Mouse (Mus musculus) kidney, adult 2 months (tissue): ENCODE data around the gene Shb. TPM values are rescaled to one million over a fixed set of nuclear protein-coding genes. Genes with fewer than 3 reads are reported as not detected.

Experiments
- DNase-seq: peaks from one replicate; pipeline ENCODE4 v3.0.0; 2021
- H3K27ac ChIP-seq: fragments of 200-500 bp; 2 replicates; pipeline ENCODE4 v1.5.1; 2012; ENCODE audit warnings: low read depth, low read length, control low read depth, inconsistent platforms; ENCODE audit not compliant: insufficient read depth
- H3K27me3 ChIP-seq: fragments of 200-500 bp; replicated peaks from 2 replicates; pipeline ENCODE4 v1.6.1; 2012; ENCODE audit warnings: mild to moderate bottlenecking, moderate library complexity, low read length, inconsistent platforms; ENCODE audit not compliant: control insufficient read depth, insufficient read depth
- H3K36me3 ChIP-seq: fragments of 200-500 bp; 2 replicates; pipeline ENCODE4 v1.6.1; 2012; ENCODE audit warnings: mild to moderate bottlenecking, moderate library complexity, low read length, inconsistent platforms; ENCODE audit not compliant: control insufficient read depth, insufficient read depth
- H3K4me1 ChIP-seq: fragments of 200-500 bp; 2 replicates; pipeline ENCODE4 v1.6.1; 2011; ENCODE audit warnings: low read length; ENCODE audit not compliant: control insufficient read depth, insufficient read depth
- H3K4me3 ChIP-seq: fragments of 200-500 bp; 2 replicates; pipeline ENCODE4 v1.5.1; 2011; ENCODE audit warnings: mild to moderate bottlenecking, low read depth, low read length, control low read depth; ENCODE audit not compliant: insufficient read depth
- CTCF ChIP-seq: fragments of 200-500 bp; conservative IDR thresholded peaks from 2 replicates; pipeline ENCODE4 v1.5.1; 2011; ENCODE audit warnings: low read depth, mild to moderate bottlenecking, control low read depth, low read length, moderate library complexity, mixed read lengths; ENCODE audit not compliant: insufficient read depth, insufficient read length
- POLR2A ChIP-seq: fragments of 200-500 bp; IDR thresholded peaks from one replicate; pipeline ENCODE4 v1.6.1; 2011; ENCODE audit warnings: low read depth, low read length, control low read depth
- WGBS: fragments of 180-500 bp; shearing (Covaris S2); methylation state at CpG from one replicate; pipeline ENCODE4 v1.1.7; 2018; 5-methylcytosine and 5-hydroxymethylcytosine counted together
- polyA plus RNA-seq: library from polyadenylated mRNA; depleted of rRNA; stranded (reverse); fragments of >200 nt; gene quantifications from 2 replicates; pipeline ENCODE4 v1.2.3, GENCODE M21; 2012

Shb gene
- polyA plus RNA-seq, 1 experiment: 59.4 TPM

- peaks cover 4% of the 10 kb centered on the region; the same call in 1 of the 2 replicates for H3K4me1 ChIP-seq
- H3K4me3 ChIP-seq: no peak overlapping the region
- H3K27me3 ChIP-seq: no peaks in the 10 kb centered on the region
- 0 out of 2 replicates have a peak overlapping the region, but pooled peaks have one; percentile 0 for H3K27ac ChIP-seq
- 46% methylated on average over 7 of the region's 7 CpGs for WGBS
- DNase-seq: no peak
- TF ChIP-seq CTCF: no peak
- TF ChIP-seq POLR2A: no peak
- no peaks in the 10 kb centered on the region for H3K36me3 ChIP-seq
Observed at GRCm38 (mm10) chr4:45436383-45436913, 95.8 kb downstream of the Shb start.

- H3K4me1 ChIP-seq: peaks cover 4% of the 10 kb centered on the region; the same call in 1 of the 2 replicates
- no peak; the same call in 1 of the 2 replicates for TF ChIP-seq CTCF
- no peak for TF ChIP-seq POLR2A
- 46% methylated on average over 2 of the region's 2 CpGs for WGBS
Observed at GRCm38 (mm10) chr4:45435899-45436298, 96.4 kb downstream of the Shb start.

GRCm38 (mm10) chr4:45434681-45435080 lies 97.6 kb downstream of the Shb start:
- H3K27ac ChIP-seq: no peak overlapping the region
- peaks cover 4% of the 10 kb centered on the region; the same call in 1 of the 2 replicates for H3K4me1 ChIP-seq
- H3K27me3 ChIP-seq: no peaks in the 10 kb centered on the region
- no peak for TF ChIP-seq POLR2A
- no peak for TF ChIP-seq CTCF
- no peaks in the 10 kb centered on the region for H3K36me3 ChIP-seq
- H3K4me3 ChIP-seq: no peak overlapping the region
- no peak for DNase-seq
- 65% methylated on average over 4 of the region's 4 CpGs for WGBS

More at GRCm38 (mm10) chr4:45435899-45436298, 96.4 kb downstream of the Shb start:
- H3K4me3 ChIP-seq: no peak overlapping the region
- H3K27me3 ChIP-seq: no peaks in the 10 kb centered on the region
- DNase-seq: peak; percentile 49
- H3K27ac ChIP-seq: 0 out of 2 replicates have a peak overlapping the region, but pooled peaks have one; percentile 0
- H3K36me3 ChIP-seq: no peaks in the 10 kb centered on the region

GRCm38 (mm10) chr4:45434071-45434470 lies 98.2 kb downstream of the Shb start:
- TF ChIP-seq POLR2A: no peak
- TF ChIP-seq CTCF: no peak
- Histone ChIP-seq H3K4me1 (peaks cover 4% of the 10 kb centered on the region; the same call in 1 of the 2 replicates), H3K27me3 (no peaks in the 10 kb centered on the region), H3K27ac (no peak overlapping the region), H3K4me3 (no peak overlapping the region), H3K36me3 (no peaks in the 10 kb centered on the region)
- WGBS: 40% methylated on average over 12 of the region's 12 CpGs
- peak; percentile 54 for DNase-seq

GRCm38 (mm10) chr4:45431806-45432205 lies 100.5 kb downstream of the Shb start:
- TF ChIP-seq CTCF (no peak), POLR2A (no peak)
- no peak overlapping the region for H3K27ac ChIP-seq
- H3K4me1 ChIP-seq: peaks cover 4% of the 10 kb centered on the region; the same call in 1 of the 2 replicates
- no peaks in the 10 kb centered on the region for H3K27me3 ChIP-seq
- DNase-seq: no peak
- no peaks in the 10 kb centered on the region for H3K36me3 ChIP-seq
- WGBS: 81% methylated on average over 3 of the region's 3 CpGs
- H3K4me3 ChIP-seq: no peak overlapping the region

- no peaks in the 10 kb centered on the region for H3K36me3 ChIP-seq
- no peak for DNase-seq
- WGBS: 89% methylated on average over 3 of the region's 3 CpGs
- TF ChIP-seq POLR2A (no peak), CTCF (no peak)
- peaks cover 3% of the 10 kb centered on the region; the same call in 1 of the 2 replicates for H3K4me1 ChIP-seq
- no peak overlapping the region for H3K4me3 ChIP-seq
- no peaks in the 10 kb centered on the region for H3K27me3 ChIP-seq
- H3K27ac ChIP-seq: no peak overlapping the region
Observed at GRCm38 (mm10) chr4:45431316-45431715, 101.0 kb downstream of the Shb start.

GRCm38 (mm10) chr4:45429451-45429850 lies 102.8 kb downstream of the Shb start:
- H3K27me3 ChIP-seq: no peaks in the 10 kb centered on the region
- DNase-seq: no peak
- H3K4me3 ChIP-seq: no peak overlapping the region
- WGBS: 81% methylated on average over 7 of the region's 7 CpGs
- no peaks in the 10 kb centered on the region for H3K36me3 ChIP-seq
- H3K27ac ChIP-seq: no peak overlapping the region
- TF ChIP-seq CTCF (no peak), POLR2A (no peak)
- no peaks in the 10 kb centered on the region; the same call in 1 of the 2 replicates for H3K4me1 ChIP-seq
